Mouse (Mus musculus) midbrain, embryonic 11.5 days (tissue): Measurements from ENCODE around the gene Nr2f2. TPM values are rescaled to one million over a fixed set of nuclear protein-coding genes. Genes with fewer than 3 reads are reported as not detected.

Experiments
- ATAC-seq: fragments of 200-750 bp; cut with Nextera tagmentation; 2 replicates; pipeline ENCODE4 v1.8.0; 2017; ENCODE audit warnings: moderate TSS enrichment, moderate library complexity; ENCODE audit not compliant: low FRiP score
- DNase-seq: peaks from one replicate; pipeline ENCODE4 v3.0.0; 2015; ENCODE audit warnings: low spot score; ENCODE audit errors: missing footprints
- H3K27ac ChIP-seq: fragments of 300-500 bp; sonication (generic); 2 replicates; pipeline ENCODE4 v1.5.1; 2014; ENCODE audit warnings: low read depth, low read length
- H3K27me3 ChIP-seq: fragments of 300-500 bp; sonication (generic); 2 replicates; pipeline ENCODE4 v1.6.1; 2014; ENCODE audit warnings: mild to moderate bottlenecking, low read length, moderate library complexity, mixed read lengths; ENCODE audit not compliant: control insufficient read depth, insufficient read depth
- H3K36me3 ChIP-seq: fragments of 300-500 bp; sonication (generic); 2 replicates; pipeline ENCODE4 v1.6.1; 2014; ENCODE audit warnings: mild to moderate bottlenecking, low read length, moderate library complexity, mixed read lengths; ENCODE audit not compliant: control insufficient read depth, insufficient read depth
- H3K4me1 ChIP-seq: fragments of 300-500 bp; sonication (generic); 2 replicates; pipeline ENCODE4 v1.6.1; 2014; ENCODE audit warnings: low read length; ENCODE audit not compliant: control insufficient read depth, insufficient read depth
- H3K4me2 ChIP-seq: fragments of 300-500 bp; sonication (generic); 2 replicates; pipeline ENCODE4 v1.6.1; 2014; ENCODE audit warnings: mild to moderate bottlenecking, moderate library complexity
- H3K4me3 ChIP-seq: fragments of 300-500 bp; sonication (generic); 2 replicates; pipeline ENCODE4 v1.5.1; 2014; ENCODE audit warnings: low read depth, low read length
- H3K9ac ChIP-seq: fragments of 300-500 bp; sonication (generic); 2 replicates; pipeline ENCODE4 v1.6.1; 2014; ENCODE audit warnings: low read length
- H3K9me3 ChIP-seq: fragments of 300-500 bp; sonication (generic); 2 replicates; pipeline ENCODE4 v1.6.1; 2016; ENCODE audit warnings: low read length; ENCODE audit not compliant: control insufficient read depth
- WGBS: fragments of 180-500 bp; shearing (Covaris S2); extraction: QIAGEN DNeasy Blood & Tissue Kit; methylation state at CpG from one replicate; pipeline ENCODE4 v1.1.7; 2014; 5-methylcytosine and 5-hydroxymethylcytosine counted together
- polyA plus RNA-seq: library from polyadenylated mRNA; unstranded; fragments of >200 nt; fragmentation: Nextera tagmentation; extraction: Ambion mirVana; gene quantifications from 2 replicates; pipeline ENCODE4 v1.2.1, GENCODE M21; 2014

Gene Nr2f2
- polyA plus RNA-seq, 1 experiment from 2014 or later = 114 TPM

GRCm38 (mm10) chr7:70361383-70362364 is 4.9 kb downstream of the Nr2f2 start:
- Histone ChIP-seq H3K27ac (peak overlapping the region; percentile 99), H3K36me3 (no peaks in the 10 kb centered on the region; the same call in 1 of the 2 replicates), H3K27me3 (peaks cover 29% of the 10 kb centered on the region), H3K9ac (peak overlapping the region; percentile 98), H3K4me1 (peaks cover 2% of the 10 kb centered on the region; the same call in 1 of the 2 replicates), H3K4me3 (peak overlapping the region; percentile 91), H3K4me2 (peak overlapping the region; percentile 72), H3K9me3 (no peaks in the 10 kb centered on the region)
- WGBS = under 1% methylated on average over 97 of the region's 98 CpGs
- DNase-seq = peak; percentile 100
- peak; percentile 93 for ATAC-seq

DNA sequence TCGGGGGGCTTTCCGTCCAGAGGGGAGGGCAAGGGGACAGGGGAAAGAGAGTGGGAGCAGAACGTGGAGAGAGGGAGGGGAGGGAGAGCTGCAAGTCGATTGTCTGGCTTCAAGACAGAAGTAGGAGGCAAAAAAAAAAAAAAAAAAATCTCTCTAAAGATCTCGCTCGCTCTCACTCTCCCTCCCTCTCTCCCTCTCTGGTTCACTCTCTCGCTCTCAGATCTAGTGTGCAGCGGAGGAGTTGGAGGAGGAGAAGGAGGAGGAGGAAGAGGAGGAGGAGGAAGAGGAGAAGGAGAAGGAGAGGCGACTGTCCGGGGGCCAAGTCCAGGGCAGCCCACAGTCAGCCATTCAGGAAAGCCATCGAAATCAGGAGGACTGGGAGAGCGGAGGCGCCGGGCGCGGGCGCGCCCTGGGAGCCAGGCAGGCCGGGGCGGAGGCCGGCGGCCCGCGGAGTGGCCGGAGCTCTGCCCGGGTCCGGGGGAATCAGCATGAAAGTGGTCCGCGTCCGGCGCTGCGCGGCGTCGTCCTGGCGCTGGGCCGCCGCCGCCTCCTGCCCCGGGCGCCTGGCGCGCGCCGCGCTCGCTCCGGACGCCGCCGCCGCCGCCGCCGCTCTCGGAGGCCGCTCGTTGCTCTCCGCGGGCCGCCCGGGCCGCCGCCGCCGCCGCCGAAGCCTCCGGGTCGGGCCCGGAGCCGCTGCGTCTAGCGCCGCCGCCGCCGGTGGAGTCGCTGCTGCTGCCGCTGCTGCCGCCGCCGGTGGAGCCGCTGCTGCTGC is 5.7 kb downstream of the Nr2f2 start:
- peaks cover 35% of the 10 kb centered on the region for H3K27me3 ChIP-seq
- WGBS = under 1% methylated on average over 67 of the region's 84 CpGs

DNA sequence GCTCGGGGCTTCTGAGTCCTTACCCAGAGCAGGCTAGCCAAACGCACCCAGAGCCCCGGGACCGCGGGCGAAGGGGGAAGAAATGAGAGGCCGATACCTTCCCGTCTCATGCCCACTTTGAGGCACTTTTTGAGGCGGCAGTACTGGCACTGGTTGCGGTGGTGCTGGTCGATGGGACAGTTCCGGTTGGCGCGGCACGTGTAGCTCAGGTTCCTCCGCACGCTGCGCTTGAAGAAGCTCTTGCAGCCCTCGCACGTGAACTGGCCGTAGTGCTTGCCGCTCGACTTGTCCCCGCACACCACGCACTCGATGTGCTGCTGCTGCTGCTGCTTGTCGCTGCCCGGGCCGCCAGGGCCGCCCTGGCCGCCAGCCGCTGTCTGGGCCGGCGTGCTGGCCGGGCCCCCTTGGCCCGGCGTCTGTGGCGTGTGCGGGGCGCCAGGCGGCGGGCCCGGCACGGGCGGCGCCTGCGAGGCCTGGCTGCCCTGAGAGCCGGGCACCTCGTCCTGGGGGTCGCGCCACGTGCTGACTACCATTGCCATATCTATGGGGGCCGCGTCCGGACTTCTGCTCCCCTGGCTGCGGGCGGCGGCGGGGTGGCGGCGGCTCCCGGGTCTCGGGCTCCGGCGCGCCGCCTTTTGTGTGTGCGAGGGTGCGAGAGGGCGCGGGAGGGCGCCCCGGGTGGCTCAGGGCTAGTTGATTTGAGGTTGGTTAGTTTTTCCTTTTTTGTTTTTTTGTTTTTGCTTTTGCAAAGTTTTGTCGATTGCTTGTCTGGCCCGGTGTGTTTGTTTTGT is 6.5 kb downstream of the Nr2f2 start:
- no peaks in the 10 kb centered on the region; the same call in 1 of the 2 replicates for H3K36me3 ChIP-seq

More for the DNA sequence above, 5.7 kb downstream of the Nr2f2 start:
- Histone ChIP-seq H3K4me1 (peaks cover 2% of the 10 kb centered on the region; the same call in 1 of the 2 replicates), H3K4me3 (peak overlapping the region; percentile 91), H3K4me2 (peak overlapping the region; percentile 72), H3K36me3 (no peaks in the 10 kb centered on the region; the same call in 1 of the 2 replicates), H3K9me3 (no peaks in the 10 kb centered on the region), H3K27ac (peak overlapping the region; percentile 99), H3K9ac (peak overlapping the region; percentile 98)
- DNase-seq (peak; percentile 94), ATAC-seq (0 out of 2 replicates have a peak, but pooled peaks have one; percentile 5)

GRCm38 (mm10) chr7:70358848-70359591 is 7.5 kb downstream of the Nr2f2 start:
- peak overlapping the region; percentile 99 for H3K27ac ChIP-seq
- WGBS = 0% methylated on average over 33 of the region's 33 CpGs
- peaks cover 4% of the 10 kb centered on the region; the same call in 1 of the 2 replicates for H3K4me1 ChIP-seq
- H3K36me3 ChIP-seq = no peaks in the 10 kb centered on the region; the same call in 1 of the 2 replicates
- peak overlapping the region; percentile 91 for H3K4me3 ChIP-seq
- ATAC-seq (no peak), DNase-seq (peak; percentile 96)
- peaks cover 43% of the 10 kb centered on the region for H3K27me3 ChIP-seq
- H3K9ac ChIP-seq = peak overlapping the region; percentile 98
- H3K4me2 ChIP-seq = peak overlapping the region; percentile 72
- H3K9me3 ChIP-seq = no peaks in the 10 kb centered on the region

More for the DNA sequence above, 6.5 kb downstream of the Nr2f2 start:
- no peaks in the 10 kb centered on the region for H3K9me3 ChIP-seq
- peak overlapping the region; percentile 91 for H3K4me3 ChIP-seq
- peaks cover 2% of the 10 kb centered on the region; the same call in 1 of the 2 replicates for H3K4me1 ChIP-seq
- peak overlapping the region; percentile 98 for H3K9ac ChIP-seq
- H3K4me2 ChIP-seq = peak overlapping the region; percentile 72
- ATAC-seq = no peak
- H3K27ac ChIP-seq = peak overlapping the region; percentile 99
- peaks cover 41% of the 10 kb centered on the region for H3K27me3 ChIP-seq
- peak; percentile 97 for DNase-seq
- under 1% methylated on average over 75 of the region's 75 CpGs for WGBS

DNA sequence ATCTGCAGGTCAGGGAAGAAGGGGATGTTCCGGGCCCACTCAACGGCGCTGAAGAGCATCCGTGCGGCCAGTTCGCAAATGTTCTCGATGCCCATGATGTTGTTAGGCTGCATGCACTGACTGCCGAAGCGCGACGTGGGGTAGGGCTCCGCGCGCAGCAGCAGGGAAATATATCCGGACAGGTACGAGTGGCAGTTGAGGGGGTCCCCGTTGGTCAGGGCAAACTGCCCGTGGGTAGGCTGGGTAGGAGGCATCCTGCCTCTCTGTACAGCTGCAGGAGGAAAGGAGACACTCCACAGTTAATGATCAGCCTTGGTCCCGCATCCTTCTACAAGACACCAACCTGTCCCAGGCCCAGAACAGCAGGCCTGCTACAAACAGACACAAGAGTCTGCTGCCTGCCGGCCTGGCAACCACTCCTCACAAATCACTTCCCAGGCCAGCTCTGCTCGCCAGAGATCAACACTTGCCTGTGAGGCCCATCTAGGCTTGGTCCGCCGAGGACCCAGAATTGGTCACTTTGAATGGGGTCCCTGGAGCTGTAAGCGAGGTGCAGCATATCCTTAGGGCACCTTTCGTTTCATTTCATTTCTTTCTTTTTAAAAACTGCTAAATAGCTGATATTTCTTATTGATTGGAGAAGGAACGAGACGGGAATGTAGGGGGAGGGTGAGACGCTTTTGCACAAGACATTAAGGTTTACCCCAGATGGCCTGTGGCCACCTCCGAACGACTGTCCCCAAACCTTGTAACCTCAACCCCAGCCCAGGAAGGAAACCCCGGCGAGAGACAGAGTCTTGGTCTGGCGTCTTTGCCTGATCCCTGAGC is 8.3 kb downstream of the Nr2f2 start:
- DNase-seq = peak; percentile 96
- peak overlapping the region; percentile 72 for H3K4me2 ChIP-seq

GRCm38 (mm10) chr7:70357516-70358019 is 9.0 kb downstream of the Nr2f2 start:
- Histone ChIP-seq H3K9ac (peak overlapping the region; percentile 98), H3K9me3 (no peaks in the 10 kb centered on the region), H3K4me3 (peak overlapping the region; percentile 91), H3K27ac (peak overlapping the region; percentile 99), H3K36me3 (no peaks in the 10 kb centered on the region; the same call in 1 of the 2 replicates), H3K4me2 (peak overlapping the region; percentile 72), H3K27me3 (peaks cover 34% of the 10 kb centered on the region), H3K4me1 (peaks cover 4% of the 10 kb centered on the region; the same call in 1 of the 2 replicates)
- ATAC-seq (no peak), DNase-seq (peak; percentile 96)
- WGBS = 2% methylated on average over 17 of the region's 17 CpGs

More for the DNA sequence above, 8.3 kb downstream of the Nr2f2 start:
- no peaks in the 10 kb centered on the region for H3K9me3 ChIP-seq
- peak overlapping the region; percentile 99 for H3K27ac ChIP-seq
- ATAC-seq = no peak
- peak overlapping the region; percentile 98 for H3K9ac ChIP-seq
- H3K4me3 ChIP-seq = peak overlapping the region; percentile 91
- peaks cover 4% of the 10 kb centered on the region; the same call in 1 of the 2 replicates for H3K4me1 ChIP-seq
- no peaks in the 10 kb centered on the region; the same call in 1 of the 2 replicates for H3K36me3 ChIP-seq
- WGBS = 2% methylated on average over 33 of the region's 33 CpGs
- peaks cover 37% of the 10 kb centered on the region for H3K27me3 ChIP-seq
